Mouse (Mus musculus): ENCODE results near the gene Sec1. TPM values are rescaled to one million over a fixed set of nuclear protein-coding genes. Genes with fewer than 3 reads are reported as not detected.

The Sec1 gene
- polyA plus RNA-seq (2015; fragmentation: Nextera tagmentation; extraction: Ambion mirVana) = 1.9 and 2.0 TPM in 2 replicates

DNA sequence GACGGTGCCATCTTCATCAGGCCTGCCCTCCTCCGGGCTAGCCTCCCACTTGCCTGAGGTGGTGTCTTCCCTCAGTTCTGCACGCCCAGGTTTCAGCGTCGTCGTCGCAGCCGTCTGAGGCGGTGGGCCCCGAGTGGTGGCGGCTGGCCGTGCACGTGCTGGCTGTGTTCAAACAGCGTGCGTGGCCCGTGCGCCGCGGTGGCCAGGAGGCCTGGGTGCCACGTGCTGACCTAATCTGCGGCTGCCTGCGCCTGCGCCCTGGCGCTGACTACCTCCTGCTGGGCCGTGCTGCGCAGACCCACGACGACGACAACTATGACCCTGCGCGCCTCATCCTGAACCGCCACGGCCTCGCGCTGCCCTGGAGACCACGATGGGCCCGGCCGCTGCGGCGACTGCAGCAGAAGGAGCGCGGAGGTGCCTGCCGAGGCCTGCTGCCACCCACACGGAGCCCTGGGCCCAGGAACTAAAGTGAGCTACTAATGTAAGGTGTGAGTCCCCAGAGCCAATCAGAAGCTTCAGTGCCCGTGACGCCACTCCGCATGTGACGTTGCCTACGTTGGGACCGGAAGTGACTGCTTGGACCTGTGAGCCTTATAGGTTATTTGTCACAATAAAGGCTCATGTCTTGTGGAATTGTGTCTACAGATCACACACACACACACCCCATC lies at the start of gene Sec1:
Sec1 (minus strand) TSS at position 482 of the 671 bp plus-strand sequence.
- no peak within 1 kb of the TSS for H3K27ac ChIP-seq
- H3K36me3 ChIP-seq = no peaks in the 10 kb centered on the region
- 90% methylated on average over 50 of the region's 50 CpGs for WGBS
- no peaks in the 10 kb centered on the region for H3K4me1 ChIP-seq (replicated peaks)
- H3K9ac ChIP-seq = no peak within 1 kb of the TSS
- no peak within 1 kb of the TSS for H3K4me2 ChIP-seq (replicated peaks)
- no peaks in the 10 kb centered on the region for H3K9me3 ChIP-seq
- ATAC-seq = no peak
- H3K4me3 ChIP-seq (replicated peaks) = no peak within 1 kb of the TSS
- H3K27me3 ChIP-seq (replicated peaks) = peaks cover 8% of the 10 kb centered on the region

DNA sequence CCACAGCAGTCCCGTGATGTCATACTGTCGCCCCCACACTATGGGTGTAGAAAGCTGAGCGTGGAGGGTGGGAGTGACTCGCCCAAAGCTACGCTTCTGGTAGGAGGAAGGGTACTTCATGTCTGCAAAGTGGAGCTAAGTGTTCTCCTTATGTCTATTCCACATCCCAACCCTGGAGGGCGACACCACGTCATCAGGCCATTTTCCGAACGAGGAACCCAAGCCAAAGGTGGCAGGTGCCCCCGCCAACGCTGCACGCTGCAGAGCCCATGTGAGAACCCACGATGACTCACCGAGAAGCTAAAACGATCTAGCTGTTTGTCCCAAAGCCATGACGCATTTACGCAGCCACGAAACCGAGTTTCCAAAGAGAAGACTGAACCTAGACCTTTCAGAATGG lies 48.1 kb upstream of the Sec1 start:
- no peak overlapping the region for H3K9ac ChIP-seq
- H3K27ac ChIP-seq = no peak overlapping the region
- no peaks in the 10 kb centered on the region for H3K36me3 ChIP-seq
- 33% methylated on average over 19 of the region's 19 CpGs for WGBS
- no peaks in the 10 kb centered on the region for H3K27me3 ChIP-seq (replicated peaks)
- no peak for ATAC-seq
- no peaks in the 10 kb centered on the region for H3K9me3 ChIP-seq
- peak overlapping the region; percentile 21 for H3K4me3 ChIP-seq (replicated peaks)
- H3K4me2 ChIP-seq (replicated peaks) = peak overlapping the region; percentile 41
- H3K4me1 ChIP-seq (replicated peaks) = 0 out of 2 replicates have a peak, but pooled peaks cover 5% of the 10 kb centered on the region

- peak overlapping the region; percentile 41 for H3K4me2 ChIP-seq (replicated peaks)
- H3K36me3 ChIP-seq = no peaks in the 10 kb centered on the region
- 0 out of 2 replicates have a peak, but pooled peaks cover 5% of the 10 kb centered on the region for H3K4me1 ChIP-seq (replicated peaks)
- no peak overlapping the region for H3K9ac ChIP-seq
- H3K27ac ChIP-seq = no peak overlapping the region
- 37% methylated on average over 11 of the region's 11 CpGs for WGBS
- H3K4me3 ChIP-seq (replicated peaks) = peak overlapping the region; percentile 21
- H3K27me3 ChIP-seq (replicated peaks) = no peaks in the 10 kb centered on the region
- ATAC-seq = 0 out of 2 replicates have a peak, but pooled peaks have one; percentile 14
- H3K9me3 ChIP-seq = no peaks in the 10 kb centered on the region
Observed at GRCm38 (mm10) chr7:45741777-45742176, 47.6 kb upstream of the Sec1 start.

- Histone ChIP-seq H3K4me2 (replicated peaks) (peak overlapping the region; percentile 41), H3K4me1 (replicated peaks) (0 out of 2 replicates have a peak, but pooled peaks cover 5% of the 10 kb centered on the region), H3K4me3 (replicated peaks) (no peak overlapping the region), H3K27ac (no peak overlapping the region), H3K27me3 (replicated peaks) (no peaks in the 10 kb centered on the region), H3K36me3 (no peaks in the 10 kb centered on the region), H3K9ac (no peak overlapping the region), H3K9me3 (no peaks in the 10 kb centered on the region)
- 82% methylated on average over 12 of the region's 12 CpGs for WGBS
- ATAC-seq = no peak
Observed at GRCm38 (mm10) chr7:45741308-45741707, 47.1 kb upstream of the Sec1 start.

- ATAC-seq = no peak
- no peak overlapping the region for H3K4me2 ChIP-seq (replicated peaks)
- 0 out of 2 replicates have a peak, but pooled peaks cover 5% of the 10 kb centered on the region for H3K4me1 ChIP-seq (replicated peaks)
- H3K27ac ChIP-seq = no peak overlapping the region
- no peaks in the 10 kb centered on the region for H3K9me3 ChIP-seq
- 55% methylated on average over 8 of the region's 10 CpGs for WGBS
- H3K36me3 ChIP-seq = no peaks in the 10 kb centered on the region
- H3K4me3 ChIP-seq (replicated peaks) = no peak overlapping the region
- no peak overlapping the region for H3K9ac ChIP-seq
- no peaks in the 10 kb centered on the region for H3K27me3 ChIP-seq (replicated peaks)
Observed at GRCm38 (mm10) chr7:45739820-45740219, 45.6 kb upstream of the Sec1 start.

GRCm38 (mm10) chr7:45739162-45739763 lies 45.1 kb upstream of the Sec1 start:
- no peak overlapping the region for H3K4me2 ChIP-seq (replicated peaks)
- WGBS = 7% methylated on average over 9 of the region's 9 CpGs
- no peak overlapping the region for H3K27ac ChIP-seq
- H3K4me3 ChIP-seq (replicated peaks) = no peak overlapping the region
- H3K4me1 ChIP-seq (replicated peaks) = 0 out of 2 replicates have a peak, but pooled peaks cover 5% of the 10 kb centered on the region
- no peaks in the 10 kb centered on the region for H3K27me3 ChIP-seq (replicated peaks)
- peak; percentile 85 for ATAC-seq
- no peaks in the 10 kb centered on the region for H3K36me3 ChIP-seq
- H3K9ac ChIP-seq = no peak overlapping the region
- no peaks in the 10 kb centered on the region for H3K9me3 ChIP-seq

DNA sequence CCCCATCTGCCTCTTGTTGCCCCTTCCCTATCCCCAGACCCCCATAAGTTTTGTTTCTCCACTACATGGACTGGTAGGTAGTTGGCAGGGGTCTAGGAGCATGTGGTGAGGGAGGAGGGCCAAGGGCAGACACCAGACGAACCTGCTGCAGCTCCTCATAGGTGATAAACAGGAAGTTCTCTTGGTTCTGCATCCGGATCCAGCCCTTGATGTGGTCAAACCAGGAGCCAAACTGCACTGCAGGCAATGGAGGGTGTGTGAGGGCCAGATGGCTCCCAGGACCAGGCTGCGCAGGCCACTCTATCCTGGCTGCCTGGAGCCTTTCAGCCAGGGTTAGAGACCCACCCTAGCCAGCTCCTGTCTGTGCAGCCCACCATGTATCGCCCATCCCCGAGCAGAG lies 39.3 kb upstream of the Sec1 start:
- Histone ChIP-seq H3K9me3 (no peaks in the 10 kb centered on the region), H3K27ac (no peak overlapping the region), H3K9ac (no peak overlapping the region), H3K4me1 (replicated peaks) (peaks cover 25% of the 10 kb centered on the region), H3K36me3 (no peaks in the 10 kb centered on the region), H3K27me3 (replicated peaks) (no peaks in the 10 kb centered on the region; the same call in 1 of the 2 replicates), H3K4me2 (replicated peaks) (no peak overlapping the region), H3K4me3 (replicated peaks) (no peak overlapping the region)
- ATAC-seq = no peak
- WGBS = 80% methylated on average over 5 of the region's 5 CpGs

DNA sequence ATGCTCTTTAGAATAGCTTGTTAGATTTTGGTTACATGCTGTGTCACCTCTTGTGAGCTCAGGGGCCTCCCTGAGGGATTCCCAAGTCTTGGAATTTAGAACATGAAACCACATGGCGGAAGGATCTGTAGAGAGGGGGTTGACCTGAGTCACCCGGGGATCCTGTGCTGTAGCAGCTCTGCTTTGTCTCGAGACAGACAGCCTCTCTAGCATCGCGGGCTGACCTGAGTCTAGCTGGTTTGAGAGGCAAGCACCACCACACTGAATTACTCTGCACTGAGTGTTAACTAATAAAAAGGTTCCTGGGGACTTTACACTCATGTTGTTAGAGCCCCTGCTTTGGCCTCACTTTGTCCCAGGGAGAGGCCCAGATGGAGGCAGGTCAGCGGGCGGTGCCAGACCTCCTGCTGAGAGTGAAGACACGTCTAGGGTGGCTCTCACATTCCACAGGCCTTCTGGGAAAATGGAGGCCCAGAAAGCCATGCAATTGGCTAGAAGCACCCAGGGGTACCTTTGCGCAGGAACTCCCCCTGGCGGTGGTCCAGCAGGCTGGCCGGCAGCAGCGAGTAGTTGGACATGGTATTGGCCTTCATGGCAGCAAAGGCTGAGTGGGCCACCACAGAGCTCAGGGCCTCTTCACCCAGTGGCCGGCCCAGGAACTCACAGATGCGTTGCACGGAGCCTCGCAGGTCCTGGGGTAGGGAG lies 36.7 kb upstream of the Sec1 start:
- 0 out of 2 replicates have a peak overlapping the region, but pooled peaks have one; percentile 8 for H3K9ac ChIP-seq
- no peaks in the 10 kb centered on the region for H3K9me3 ChIP-seq
- H3K36me3 ChIP-seq = peaks cover 11% of the 10 kb centered on the region; the same call in 1 of the 2 replicates
- H3K4me2 ChIP-seq (replicated peaks) = peak overlapping the region; percentile 24
- no peak overlapping the region for H3K4me3 ChIP-seq (replicated peaks)
- H3K27me3 ChIP-seq (replicated peaks) = no peaks in the 10 kb centered on the region; the same call in 1 of the 2 replicates
- ATAC-seq = peak; percentile 74
- peak overlapping the region; percentile 83 for H3K27ac ChIP-seq
- 13% methylated on average over 16 of the region's 16 CpGs for WGBS
- H3K4me1 ChIP-seq (replicated peaks) = peaks cover 34% of the 10 kb centered on the region

DNA sequence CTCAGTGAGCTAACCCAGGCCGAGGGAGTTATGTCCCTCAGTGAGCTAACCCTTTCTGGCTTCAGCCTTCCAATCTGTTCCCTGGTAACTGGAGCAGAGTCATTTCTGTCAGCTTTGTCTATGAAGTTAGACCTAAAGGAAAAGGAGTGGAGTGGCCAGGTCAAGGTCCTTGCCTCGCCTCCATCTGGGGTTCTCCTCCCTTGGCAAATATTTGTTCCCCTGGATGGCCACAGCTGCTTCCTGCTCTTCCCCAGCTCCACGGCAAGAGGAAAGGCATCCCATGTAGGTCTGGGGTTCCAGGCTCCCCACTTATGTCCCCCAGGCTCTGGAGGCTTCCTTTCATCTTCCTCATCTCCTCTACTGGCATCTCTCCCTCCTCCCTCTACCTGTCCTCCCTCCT lies 33.4 kb upstream of the Sec1 start:
- H3K27ac ChIP-seq = peak overlapping the region; percentile 67
- peak; percentile 39 for ATAC-seq
- H3K9me3 ChIP-seq = no peaks in the 10 kb centered on the region
- H3K36me3 ChIP-seq = peaks cover 34% of the 10 kb centered on the region
- peaks cover 40% of the 10 kb centered on the region for H3K4me1 ChIP-seq (replicated peaks)
- WGBS = 50% methylated on average over 3 of the region's 3 CpGs
- H3K27me3 ChIP-seq (replicated peaks) = no peaks in the 10 kb centered on the region
- H3K4me3 ChIP-seq (replicated peaks) = no peak overlapping the region
- H3K4me2 ChIP-seq (replicated peaks) = peak overlapping the region; percentile 33
- H3K9ac ChIP-seq = no peak overlapping the region

- Histone ChIP-seq H3K9me3 (no peaks in the 10 kb centered on the region), H3K4me2 (replicated peaks) (0 out of 2 replicates have a peak overlapping the region, but pooled peaks have one; percentile 7), H3K9ac (0 out of 2 replicates have a peak overlapping the region, but pooled peaks have one; percentile 17), H3K27ac (peak overlapping the region; percentile 67), H3K4me1 (replicated peaks) (peaks cover 38% of the 10 kb centered on the region), H3K27me3 (replicated peaks) (no peaks in the 10 kb centered on the region), H3K4me3 (replicated peaks) (no peak overlapping the region), H3K36me3 (peaks cover 36% of the 10 kb centered on the region)
- 84% methylated on average over 10 of the region's 10 CpGs for WGBS
- no peak for ATAC-seq
Observed at GRCm38 (mm10) chr7:45726419-45726818, 32.2 kb upstream of the Sec1 start.

- Histone ChIP-seq H3K27ac (peak within 1 kb of the TSS; percentile 67), H3K9ac (0 out of 2 replicates have a peak within 1 kb of the TSS, but pooled peaks have one; percentile 17)
- ATAC-seq = no peak
Observed at GRCm38 (mm10) chr7:45725713-45726112, 31.5 kb upstream of the Sec1 start, which contains the start of gene Spaca4. Gene Spaca4, minus strand, starts transcription at chr7:45725813.

GRCm38 (mm10) chr7:45725151-45725550 lies 30.9 kb upstream of the Sec1 start:
- Histone ChIP-seq H3K9me3 (no peaks in the 10 kb centered on the region), H3K4me3 (replicated peaks) (no peak overlapping the region), H3K27ac (no peak overlapping the region), H3K4me2 (replicated peaks) (no peak overlapping the region), H3K27me3 (replicated peaks) (no peaks in the 10 kb centered on the region), H3K9ac (no peak overlapping the region), H3K4me1 (replicated peaks) (peaks cover 27% of the 10 kb centered on the region), H3K36me3 (peaks cover 40% of the 10 kb centered on the region)
- WGBS = 87% methylated on average over 9 of the region's 9 CpGs
- ATAC-seq = no peak

More at GRCm38 (mm10) chr7:45725713-45726112, 31.5 kb upstream of the Sec1 start, which contains the start of gene Spaca4:
- H3K4me1 ChIP-seq (replicated peaks) = peaks cover 33% of the 10 kb centered on the region
- no peaks in the 10 kb centered on the region for H3K27me3 ChIP-seq (replicated peaks)
- no peak within 1 kb of the TSS for H3K4me3 ChIP-seq (replicated peaks)
- H3K36me3 ChIP-seq = peaks cover 39% of the 10 kb centered on the region
- 91% methylated on average over 11 of the region's 11 CpGs for WGBS
- H3K9me3 ChIP-seq = no peaks in the 10 kb centered on the region
- H3K4me2 ChIP-seq (replicated peaks) = 0 out of 2 replicates have a peak within 1 kb of the TSS, but pooled peaks have one; percentile 7

Data from intestine, embryonic 15.5 days (tissue).